Mouse (Mus musculus) thymus, postnatal 10 days (tissue): Measurements from ENCODE around the gene Cenpu.

Experiments used
- DNase-seq, 2 experiments: peaks; one replicate each; pipeline ENCODE4 v3.0.0; 2021; ENCODE audit warnings: low spot score in 2 of 2

Gene Cenpu

GRCm38 (mm10) chr8:46599314-46599904 is 47.6 kb downstream of the Cenpu start:
- no peak for DNase-seq

- no peak for DNase-seq
Observed at GRCm38 (mm10) chr8:46600959-46601707, 49.3 kb downstream of the Cenpu start.

- DNase-seq, result no peak
Observed at GRCm38 (mm10) chr8:46603587-46603986, 51.8 kb downstream of the Cenpu start.

GRCm38 (mm10) chr8:46606930-46607329 is 55.1 kb downstream of the Cenpu start:
- DNase-seq, result no peak

GRCm38 (mm10) chr8:46611557-46611956 is 59.7 kb downstream of the Cenpu start:
- DNase-seq, result no peak

- no peak for DNase-seq
Observed at GRCm38 (mm10) chr8:46612913-46613312, 61.1 kb downstream of the Cenpu start.

- no peak for DNase-seq
Observed at GRCm38 (mm10) chr8:46613377-46613776, 61.5 kb downstream of the Cenpu start.

GRCm38 (mm10) chr8:46615936-46616335 is 64.1 kb downstream of the Cenpu start:
- DNase-seq, result peak; percentile 11 to 15

GRCm38 (mm10) chr8:46616879-46617689 is 65.3 kb downstream of the Cenpu start, which contains the start of the genes Primpol and Casp3:
Primpol (minus strand) TSS chr8:46617212.
Casp3 (plus strand) TSS chr8:46617291.
- DNase-seq, result peak; percentile 97 to 98

- DNase-seq, result peak; percentile 6 to 50
Observed at GRCm38 (mm10) chr8:46617690-46618620, 66.1 kb downstream of the Cenpu start.

GRCm38 (mm10) chr8:46618639-46619320 is 67.0 kb downstream of the Cenpu start:
- DNase-seq, result no peak

- DNase-seq, result no peak
Observed at GRCm38 (mm10) chr8:46622446-46623270, 70.8 kb downstream of the Cenpu start.

GRCm38 (mm10) chr8:46625166-46625565 is 73.3 kb downstream of the Cenpu start:
- DNase-seq, result no peak

- DNase-seq, result no peak
Observed at GRCm38 (mm10) chr8:46626642-46627041, 74.8 kb downstream of the Cenpu start.

- DNase-seq, result no peak
Observed at GRCm38 (mm10) chr8:46627881-46628280, 76.1 kb downstream of the Cenpu start.

GRCm38 (mm10) chr8:46628645-46629044 is 76.8 kb downstream of the Cenpu start:
- DNase-seq, result no peak
